Mouse (Mus musculus) heart, adult 2 months (tissue): ENCODE measurements around the gene Ptpro. TPM values are rescaled to one million over a fixed set of nuclear protein-coding genes. Genes with fewer than 3 reads are reported as not detected.

Experiments used
- DNase-seq, 2 experiments: peaks; one replicate each; pipeline ENCODE4 v3.0.0; 2021
- H3K27ac ChIP-seq: fragments of 200-600 bp; 2 replicates; pipeline ENCODE4 v1.8.1; 2022
- H3K27me3 ChIP-seq: fragments of 200-500 bp; 2 replicates; pipeline ENCODE4 v1.6.1; 2012; ENCODE audit warnings: mild to moderate bottlenecking, low read length, inconsistent platforms, mixed read lengths; ENCODE audit not compliant: control insufficient read depth, insufficient read depth
- H3K36me3 ChIP-seq: fragments of 200-500 bp; 2 replicates; pipeline ENCODE4 v1.6.1; 2012; ENCODE audit warnings: low read length, inconsistent platforms; ENCODE audit not compliant: control insufficient read depth, insufficient read depth
- H3K4me1 ChIP-seq: fragments of 200-500 bp; 2 replicates; pipeline ENCODE4 v1.6.1; 2011; ENCODE audit warnings: low read length; ENCODE audit not compliant: control insufficient read depth, insufficient read depth
- H3K4me3 ChIP-seq: fragments of 200-600 bp; 2 replicates; pipeline ENCODE4 v1.8.1; 2022
- H3K79me2 ChIP-seq: fragments of 200-500 bp; replicated peaks from 2 replicates; pipeline ENCODE4 v1.6.1; 2012; ENCODE audit warnings: mild to moderate bottlenecking, inconsistent platforms, low read length, moderate library complexity, mixed read lengths; ENCODE audit not compliant: control insufficient read depth, insufficient read depth
- H3K9ac ChIP-seq: fragments of 200-500 bp; 2 replicates; pipeline ENCODE4 v1.6.1; 2012; ENCODE audit warnings: low read depth, mild to moderate bottlenecking, control low read depth, inconsistent platforms, low read length, mixed read lengths
- CTCF ChIP-seq: fragments of 200-600 bp; IDR thresholded peaks from 2 replicates; pipeline ENCODE4 v1.8.1; 2022; ENCODE audit warnings: antibody characterized with exemption, mild to moderate bottlenecking, moderate library complexity
- EP300 ChIP-seq: fragments of 200-500 bp; IDR thresholded peaks from 2 replicates; pipeline ENCODE4 v1.6.1; 2011; ENCODE audit warnings: low read depth, low read length, control low read depth; ENCODE audit not compliant: insufficient read depth
- POLR2A ChIP-seq: fragments of 200-500 bp; IDR thresholded peaks from 2 replicates; pipeline ENCODE4 v1.6.1; 2011; ENCODE audit warnings: mild to moderate bottlenecking, low read depth, low read length, control low read depth; ENCODE audit not compliant: insufficient read depth
- WGBS: fragments of 180-500 bp; shearing (Covaris S2); methylation state at CpG from one replicate; pipeline ENCODE4 v1.1.7; 2018; 5-methylcytosine and 5-hydroxymethylcytosine counted together
- intact Hi-C: fragments of 180-260 bp; cut with DNase I; formaldehyde crosslinking; loops from one replicate; pipeline ENCODE4 v1.15.1; 2025
- polyA plus RNA-seq: library from polyadenylated mRNA; depleted of rRNA; stranded (reverse); fragments of >200 nt; gene quantifications from 2 replicates; pipeline ENCODE4 v1.2.3, GENCODE M21; 2012
- total RNA-seq, 2 experiments: library from RNA; stranded (reverse); gene quantifications; 2 replicates each; pipeline ENCODE4 v1.2.3; 2021

Ptpro gene
- total and polyA plus RNA-seq, 3 experiments: 2.0 to 5.1 (median 2.0) TPM

- DNase-seq: no peak
- TF ChIP-seq CTCF (no peak), EP300 (no peak), POLR2A (no peak)
- WGBS: 63% methylated on average over 2 of the region's 2 CpGs
Measured at GRCm38 (mm10) chr6:137211441-137211840, 40.7 kb upstream of the Ptpro start.

DNA sequence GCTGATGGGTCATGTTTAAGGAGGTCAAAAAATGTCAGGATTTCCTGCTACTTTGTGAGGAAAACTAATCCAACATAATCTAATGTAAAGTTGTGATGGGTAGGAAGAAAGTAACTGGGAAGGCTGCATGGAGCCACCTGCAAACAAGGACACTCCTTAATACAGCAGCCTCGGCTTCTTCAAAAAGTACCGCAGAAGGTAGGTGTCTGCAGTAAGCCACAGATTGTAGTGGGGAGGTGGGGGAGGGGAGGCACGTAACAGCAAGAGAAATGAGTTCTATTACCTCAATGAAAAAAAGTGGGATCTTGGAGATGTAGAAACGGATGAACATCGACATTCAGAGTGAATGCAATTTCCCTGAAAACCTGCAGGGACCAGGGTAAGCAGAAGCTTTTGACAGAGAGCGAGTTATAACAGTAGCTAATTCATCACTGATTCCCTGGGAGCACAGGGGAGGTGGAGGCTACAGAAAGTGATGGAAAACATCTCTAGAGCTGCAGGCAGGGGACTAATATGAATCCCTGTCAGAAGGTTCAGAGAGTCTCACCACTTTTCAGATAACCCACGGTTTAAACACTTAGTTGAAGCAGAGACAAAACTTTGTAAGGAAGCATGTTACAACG is 34.2 kb upstream of the Ptpro start:
- DNase-seq: no peak
- Histone ChIP-seq H3K79me2 (no peaks in the 10 kb centered on the region), H3K27ac (no peak overlapping the region), H3K9ac (no peak overlapping the region), H3K4me1 (no peaks in the 10 kb centered on the region), H3K27me3 (no peaks in the 10 kb centered on the region), H3K36me3 (no peaks in the 10 kb centered on the region), H3K4me3 (no peak overlapping the region)
- no peak for TF ChIP-seq CTCF
- no peak for TF ChIP-seq POLR2A
- TF ChIP-seq EP300: no peak
- WGBS: 80% methylated on average over 8 of the region's 8 CpGs
- intact Hi-C loops: no loop called here

More at GRCm38 (mm10) chr6:137211441-137211840, 40.7 kb upstream of the Ptpro start:
- Histone ChIP-seq H3K4me3 (no peak overlapping the region), H3K27ac (no peak overlapping the region), H3K9ac (no peak overlapping the region), H3K27me3 (no peaks in the 10 kb centered on the region), H3K4me1 (no peaks in the 10 kb centered on the region), H3K36me3 (no peaks in the 10 kb centered on the region), H3K79me2 (no peaks in the 10 kb centered on the region)
- intact Hi-C loops: no loop called here

- Histone ChIP-seq H3K79me2 (no peaks in the 10 kb centered on the region), H3K4me1 (no peaks in the 10 kb centered on the region), H3K9ac (no peak overlapping the region), H3K4me3 (no peak overlapping the region), H3K36me3 (no peaks in the 10 kb centered on the region), H3K27ac (no peak overlapping the region), H3K27me3 (peaks cover 5% of the 10 kb centered on the region)
- intact Hi-C loops: no loop called here
- DNase-seq: no peak
- TF ChIP-seq POLR2A: no peak
- TF ChIP-seq EP300: no peak
- TF ChIP-seq CTCF: no peak
- WGBS: 2% methylated on average over 15 of the region's 15 CpGs
Measured at GRCm38 (mm10) chr6:137252887-137253242, 746 bp downstream of the Ptpro start.

DNA sequence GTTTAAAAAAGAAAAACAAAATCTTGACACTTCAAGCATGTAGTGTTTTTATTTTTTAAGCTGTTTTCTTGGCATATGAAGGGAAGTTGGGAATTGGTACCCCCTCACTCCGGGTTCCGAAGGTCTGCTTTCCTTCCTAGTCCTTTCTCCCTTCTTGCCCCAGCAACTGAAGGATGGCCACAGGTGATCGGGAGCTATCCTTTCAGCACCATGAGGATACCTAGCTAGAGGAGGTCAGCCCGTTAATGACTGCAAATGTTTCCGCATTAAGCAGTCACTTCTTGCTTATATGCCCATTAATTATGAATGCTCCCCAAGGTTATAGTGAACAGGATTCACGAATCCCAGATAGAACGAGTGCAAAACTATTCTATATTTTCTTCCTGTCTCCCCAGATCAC is 1.3 kb downstream of the Ptpro start:
- Histone ChIP-seq H3K36me3 (no peaks in the 10 kb centered on the region), H3K9ac (no peak overlapping the region), H3K4me1 (no peaks in the 10 kb centered on the region), H3K79me2 (no peaks in the 10 kb centered on the region), H3K4me3 (no peak overlapping the region), H3K27ac (no peak overlapping the region), H3K27me3 (peaks cover 5% of the 10 kb centered on the region)
- intact Hi-C loops: no loop called here
- no peak for DNase-seq
- 12% methylated on average over 7 of the region's 7 CpGs for WGBS
- no peak for TF ChIP-seq POLR2A
- TF ChIP-seq EP300: no peak
- TF ChIP-seq CTCF: no peak

GRCm38 (mm10) chr6:137261033-137261432 is 8.9 kb downstream of the Ptpro start:
- TF ChIP-seq POLR2A (no peak), CTCF (no peak), EP300 (no peak)
- H3K4me1 ChIP-seq: no peaks in the 10 kb centered on the region
- H3K4me3 ChIP-seq: no peak overlapping the region
- DNase-seq: no peak
- H3K36me3 ChIP-seq: no peaks in the 10 kb centered on the region
- WGBS: 100% methylated on average over 1 of the region's 1 CpGs
- no peaks in the 10 kb centered on the region for H3K27me3 ChIP-seq
- H3K27ac ChIP-seq: no peak overlapping the region
- no peaks in the 10 kb centered on the region for H3K79me2 ChIP-seq
- intact Hi-C loops: no loop called here
- H3K9ac ChIP-seq: no peak overlapping the region

DNA sequence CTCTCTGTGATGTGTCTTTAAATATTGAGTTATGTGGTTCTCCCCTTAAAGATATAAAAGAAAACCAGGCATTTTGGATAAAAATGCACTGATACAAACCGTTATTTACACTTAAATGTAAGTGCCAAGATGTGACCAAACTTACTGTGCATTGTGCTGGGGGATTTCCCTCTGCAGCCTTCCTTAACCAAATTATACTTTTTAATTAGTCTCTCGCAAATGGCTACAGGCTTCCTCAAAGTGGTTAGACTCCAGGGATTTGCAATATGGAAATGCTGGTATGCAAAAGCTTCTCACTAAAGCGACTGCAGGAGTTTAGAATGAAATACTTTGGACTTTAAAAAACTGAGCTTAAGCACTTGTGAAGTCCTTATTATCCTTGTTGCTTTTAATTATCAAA is 10.0 kb downstream of the Ptpro start:
- Histone ChIP-seq H3K27me3 (no peaks in the 10 kb centered on the region), H3K27ac (no peak overlapping the region), H3K9ac (no peak overlapping the region), H3K36me3 (no peaks in the 10 kb centered on the region), H3K79me2 (no peaks in the 10 kb centered on the region), H3K4me3 (no peak overlapping the region), H3K4me1 (no peaks in the 10 kb centered on the region)
- TF ChIP-seq POLR2A (no peak), CTCF (no peak), EP300 (no peak)
- no peak for DNase-seq
- WGBS: 62% methylated on average over 3 of the region's 3 CpGs
- intact Hi-C loops: no loop called here
